Mouse (Mus musculus): ENCODE results near the gene Tmem161b.
"Not testable (repeated sequence)": the region's sequence is repeated elsewhere in the genome, so short reads cannot be mapped to it uniquely, and the experiment has no call there.

The Tmem161b gene

DNA sequence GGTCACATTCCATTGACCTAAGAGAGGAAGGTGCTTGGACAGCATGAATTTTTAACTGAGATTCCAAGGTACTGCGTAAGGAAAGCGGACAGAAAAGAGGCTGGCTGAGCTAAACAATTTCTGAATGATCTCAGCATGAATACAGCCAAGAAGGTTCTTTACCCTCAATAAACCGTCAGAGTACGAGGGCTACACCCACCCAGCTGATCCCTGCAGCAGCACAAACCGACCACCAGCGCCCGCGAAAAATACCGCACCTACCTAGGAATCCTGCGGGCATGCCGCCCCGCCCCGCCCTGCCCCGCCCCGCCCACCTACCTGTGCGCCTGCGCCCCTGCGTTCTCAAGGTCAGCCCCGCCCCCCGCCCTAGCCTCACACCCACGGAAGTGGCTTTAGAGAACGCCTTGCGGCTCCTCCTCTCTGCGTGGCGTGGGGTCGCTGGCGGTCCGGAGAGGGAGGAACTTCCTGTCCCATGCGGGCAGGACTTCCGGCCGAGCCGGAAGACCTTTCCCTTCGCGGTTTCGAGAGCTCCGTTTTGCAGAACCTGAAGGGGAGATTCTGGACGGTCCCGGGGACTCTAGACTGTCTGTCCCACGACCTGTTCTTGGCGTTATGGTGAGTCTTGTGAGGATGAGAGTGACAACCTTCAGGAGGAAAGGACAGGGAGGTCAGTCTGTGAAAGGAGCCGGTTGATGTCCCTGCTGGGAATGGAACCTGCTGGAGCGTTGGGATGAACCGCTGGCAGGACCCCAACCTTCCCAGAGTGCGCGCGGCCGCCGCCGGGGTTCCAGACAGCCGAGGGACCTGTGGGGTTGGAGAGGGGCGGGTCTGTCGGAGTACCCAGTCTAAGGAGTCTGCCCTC, at the start of gene Tmem161b:
TSS of gene Tmem161b (plus strand) at position 477 of the 862 bp plus-strand sequence.
- DNase-seq, result peak; percentile 99

GRCm38 (mm10) chr13:84185835-84186234, 36.3 kb upstream of the Tmem161b start:
- not testable (repeated sequence) for DNase-seq

GRCm38 (mm10) chr13:84192723-84193122, 29.4 kb upstream of the Tmem161b start:
- no peak for DNase-seq

DNA sequence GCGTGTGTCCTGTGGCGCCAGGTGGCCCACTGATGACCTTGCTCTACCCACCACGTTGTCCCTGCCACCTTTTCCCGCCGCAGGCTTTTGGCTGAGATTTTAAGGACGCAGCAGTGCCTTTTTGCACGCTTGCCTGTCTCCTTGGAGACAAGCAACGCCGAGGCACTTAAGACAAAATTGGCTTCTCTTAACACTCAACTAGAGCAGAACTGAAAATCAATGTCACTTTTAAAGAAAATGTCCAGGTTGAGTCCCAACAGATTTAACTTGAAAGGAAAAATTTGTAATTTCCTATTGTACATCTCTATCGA, 541 bp downstream of the Tmem161b start:
- DNase-seq, result no peak

GRCm38 (mm10) chr13:84223018-84223417, 922 bp downstream of the Tmem161b start:
- DNase-seq, result no peak

- no peak for DNase-seq
These were observed 11.9 kb downstream of the Tmem161b start for GRCm38 (mm10) chr13:84234019-84234418.

DNA sequence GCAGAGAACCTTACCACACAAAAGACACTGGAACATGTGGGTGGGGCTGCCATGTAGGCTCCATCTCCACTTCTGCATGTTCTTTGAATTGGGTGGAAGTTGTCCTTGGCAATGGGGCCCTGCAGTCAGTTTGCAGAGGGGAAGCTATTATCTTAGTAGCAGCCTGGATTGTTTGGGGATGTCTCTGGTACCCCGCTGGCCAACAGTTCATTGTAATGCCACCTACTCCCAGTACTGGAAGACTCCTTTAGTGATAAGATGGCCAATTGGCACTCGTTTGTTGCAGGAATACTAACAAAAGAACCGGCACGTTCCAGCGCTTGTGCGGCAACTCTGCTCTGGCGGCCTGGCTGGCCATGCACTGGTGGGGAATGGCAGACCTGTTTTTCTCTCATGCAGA, 14.7 kb downstream of the Tmem161b start:
- peak; percentile 90 for DNase-seq

- no peak for DNase-seq
These were observed 16.1 kb downstream of the Tmem161b start for GRCm38 (mm10) chr13:84238184-84238583.

GRCm38 (mm10) chr13:84248065-84248464, 26.0 kb downstream of the Tmem161b start:
- DNase-seq, result no peak

DNA sequence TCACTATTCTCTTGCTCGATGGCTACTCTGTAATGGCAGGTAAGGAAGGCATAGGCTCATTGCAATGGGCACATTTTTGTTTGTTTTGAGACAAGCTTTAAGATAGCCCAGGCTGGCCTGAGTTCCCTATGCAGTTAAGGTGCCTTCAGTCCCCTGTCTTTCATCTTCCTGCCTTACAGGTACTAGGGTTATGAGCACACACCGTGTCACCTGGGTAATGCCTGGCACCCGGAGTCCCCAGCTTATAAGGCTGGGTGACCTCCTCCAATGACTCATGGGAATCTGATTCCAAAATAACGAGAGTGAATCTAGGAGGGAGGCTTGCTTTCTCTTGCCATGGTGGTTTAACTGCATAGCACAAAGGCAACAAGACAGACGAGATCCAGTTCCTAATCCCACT, 29.2 kb downstream of the Tmem161b start:
- peak; percentile 76 for DNase-seq

- DNase-seq, result no peak
These were observed 33.0 kb downstream of the Tmem161b start for GRCm38 (mm10) chr13:84255047-84255446.

DNA sequence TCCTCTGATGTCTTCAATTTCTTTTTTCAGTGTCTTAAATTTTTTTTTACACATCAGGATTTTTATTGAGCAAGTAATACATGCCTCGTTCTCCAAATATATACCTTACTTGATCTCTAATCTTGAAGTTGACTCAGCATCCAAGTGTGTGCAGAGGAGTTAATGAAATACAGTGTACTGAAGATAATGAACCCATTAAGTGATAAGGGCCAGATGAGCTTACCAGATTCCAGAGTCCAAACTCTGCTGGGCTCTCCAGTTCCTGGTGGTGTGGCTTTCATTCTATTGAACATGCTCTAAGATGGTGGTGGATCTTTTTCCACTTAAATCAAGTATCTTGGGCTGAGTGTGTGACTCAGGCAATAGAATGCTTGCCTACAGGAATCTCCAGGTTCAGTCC, 42.3 kb downstream of the Tmem161b start:
- DNase-seq, result not testable (repeated sequence)

DNA sequence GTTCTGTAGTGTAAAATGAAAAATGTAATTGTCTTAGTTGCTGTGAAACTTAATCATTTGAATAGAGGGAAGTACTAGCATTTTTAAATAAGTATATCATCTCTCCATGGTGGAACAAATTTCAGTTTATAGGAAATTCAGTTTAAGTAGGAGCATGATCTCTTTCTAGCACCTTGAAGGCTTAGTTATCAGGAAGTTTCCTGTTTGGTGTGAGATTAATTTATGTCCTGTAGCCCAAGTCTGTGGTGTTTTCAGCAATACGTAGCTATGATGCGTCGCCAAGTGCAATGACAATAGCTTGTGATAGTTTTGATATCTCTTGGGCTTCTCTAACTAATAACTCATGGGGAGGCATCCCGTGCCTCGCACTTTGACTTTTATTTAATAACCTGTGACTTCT, 54.1 kb downstream of the Tmem161b start:
- DNase-seq, result no peak

- DNase-seq, result no peak
These were observed 58.3 kb downstream of the Tmem161b start for GRCm38 (mm10) chr13:84280352-84280751.

- DNase-seq, result no peak
These were observed 60.9 kb downstream of the Tmem161b start for GRCm38 (mm10) chr13:84282966-84283365.

DNA sequence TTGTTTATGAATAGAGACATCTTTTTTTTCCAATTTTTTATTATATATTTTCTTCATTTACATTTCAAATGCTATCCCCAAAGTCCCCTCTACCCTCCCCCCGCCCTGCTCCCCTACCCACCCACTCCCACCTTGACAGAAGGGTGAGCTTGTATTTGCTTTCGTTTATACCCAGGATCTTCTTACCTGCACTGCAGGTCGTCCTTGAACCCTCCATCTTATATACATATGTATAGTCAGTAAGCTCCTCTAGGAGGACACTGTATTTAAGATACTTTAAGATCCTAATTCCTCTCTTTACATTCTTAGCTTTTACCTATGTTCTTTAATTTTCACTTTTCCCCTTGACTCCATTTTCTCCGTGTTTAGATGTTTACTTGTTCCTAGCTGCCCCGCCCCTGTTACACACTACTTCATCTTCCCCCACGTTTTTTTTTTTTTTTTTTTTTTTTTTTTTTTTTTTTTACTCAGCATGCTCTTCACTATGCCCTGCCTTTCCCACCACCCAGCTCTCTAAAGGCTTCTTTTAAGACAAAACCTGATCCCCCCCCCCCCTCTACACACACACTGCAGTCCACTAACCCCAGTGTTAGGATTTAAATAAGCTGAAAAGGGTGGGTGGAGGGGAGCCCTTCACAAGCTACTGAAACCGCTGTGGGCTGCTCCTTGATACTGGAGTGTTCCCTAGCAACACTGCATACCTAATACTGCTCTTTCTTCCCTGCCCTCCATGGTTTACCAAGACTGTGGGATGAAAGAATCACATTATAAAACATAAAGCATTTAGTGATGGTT, 62.9 kb downstream of the Tmem161b start:
- no peak for DNase-seq

GRCm38 (mm10) chr13:84285559-84285945, 63.5 kb downstream of the Tmem161b start:
- no peak for DNase-seq

GRCm38 (mm10) chr13:84299445-84300053, 77.5 kb downstream of the Tmem161b start:
- DNase-seq, result no peak

- DNase-seq, result no peak
These were observed 121.2 kb downstream of the Tmem161b start for GRCm38 (mm10) chr13:84343272-84343671.

GRCm38 (mm10) chr13:84343691-84344495, 121.8 kb downstream of the Tmem161b start:
- peak; percentile 68 for DNase-seq

GRCm38 (mm10) chr13:84344711-84345110, 122.6 kb downstream of the Tmem161b start:
- DNase-seq, result no peak

DNA sequence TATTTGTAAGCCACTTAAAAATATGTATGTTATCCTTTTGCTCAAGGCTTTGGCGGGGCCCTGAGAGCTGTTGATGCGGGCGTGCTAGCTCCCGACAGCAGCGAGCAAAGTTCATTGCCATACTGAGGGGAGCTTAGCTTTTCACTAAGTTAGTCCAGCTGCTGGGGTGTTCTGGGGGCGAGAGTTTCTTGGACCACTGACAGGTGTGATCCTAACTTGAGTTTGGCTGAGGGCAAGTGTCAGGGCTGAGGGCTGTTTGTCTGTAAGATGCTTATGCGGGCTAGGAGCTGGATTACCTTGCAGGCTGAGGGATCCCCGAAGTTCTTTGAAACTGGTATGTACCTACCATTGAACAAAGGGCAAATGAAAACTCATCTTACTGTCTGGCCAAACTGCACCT, 123.0 kb downstream of the Tmem161b start:
- peak; percentile 71 for DNase-seq
